Mouse (Mus musculus) lung, postnatal 10 days (tissue): Measurements from ENCODE around the gene Brd3os.

Experiments used
- DNase-seq: peaks from one replicate; pipeline ENCODE4 v3.0.0; 2021

The Brd3os gene

DNA sequence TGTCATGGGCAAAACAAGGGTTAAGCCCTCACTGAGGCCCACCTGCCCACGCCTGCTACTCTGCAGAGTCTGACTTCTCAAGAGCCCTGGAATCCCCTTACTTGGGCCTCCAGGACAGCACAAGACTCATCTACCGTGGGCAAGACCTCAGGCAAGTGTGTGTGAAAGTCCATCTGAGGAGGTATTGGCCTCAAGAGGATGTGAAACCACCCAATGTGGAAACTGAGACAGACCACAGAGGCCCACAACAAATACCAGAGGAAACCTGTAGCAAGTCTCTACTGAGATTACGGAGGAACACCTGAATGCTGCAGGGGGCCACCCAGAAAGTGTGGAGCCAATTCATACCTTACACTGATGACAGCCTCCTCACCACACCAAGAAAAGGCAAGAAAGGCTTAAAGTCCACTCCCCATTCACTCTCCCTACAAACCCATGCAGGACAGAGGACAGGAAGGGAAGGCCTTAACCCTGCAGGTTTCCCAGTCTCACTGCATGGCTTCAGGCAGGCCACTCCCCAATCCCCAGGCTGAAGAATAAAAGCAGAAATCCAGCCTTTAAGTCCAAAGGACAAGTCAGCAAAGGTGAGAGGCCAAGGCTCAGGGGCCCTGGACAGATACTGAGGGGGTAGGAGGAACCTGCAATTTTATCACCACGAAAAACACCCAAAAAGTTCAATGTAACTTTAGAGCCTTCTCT lies 27.3 kb downstream of the Brd3os start:
- no peak for DNase-seq

DNA sequence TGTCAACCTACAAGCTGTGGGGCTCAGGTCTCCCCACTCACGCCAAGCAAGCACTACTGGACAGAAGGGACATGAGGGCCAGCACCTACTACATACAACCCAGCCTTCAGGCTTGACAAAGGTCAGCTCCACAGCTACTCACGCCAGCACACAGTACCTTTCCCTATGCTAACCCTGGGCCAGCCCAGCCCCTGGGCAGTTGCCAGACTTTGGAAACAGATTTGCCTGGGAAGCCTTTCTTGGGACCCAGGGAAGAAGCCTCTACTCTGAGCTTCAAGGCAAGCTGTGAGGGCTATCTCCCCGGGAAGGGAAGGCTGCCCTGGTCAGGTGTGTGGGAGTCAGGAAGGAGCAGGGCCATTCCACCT lies 27.8 kb downstream of the Brd3os start:
- no peak for DNase-seq

DNA sequence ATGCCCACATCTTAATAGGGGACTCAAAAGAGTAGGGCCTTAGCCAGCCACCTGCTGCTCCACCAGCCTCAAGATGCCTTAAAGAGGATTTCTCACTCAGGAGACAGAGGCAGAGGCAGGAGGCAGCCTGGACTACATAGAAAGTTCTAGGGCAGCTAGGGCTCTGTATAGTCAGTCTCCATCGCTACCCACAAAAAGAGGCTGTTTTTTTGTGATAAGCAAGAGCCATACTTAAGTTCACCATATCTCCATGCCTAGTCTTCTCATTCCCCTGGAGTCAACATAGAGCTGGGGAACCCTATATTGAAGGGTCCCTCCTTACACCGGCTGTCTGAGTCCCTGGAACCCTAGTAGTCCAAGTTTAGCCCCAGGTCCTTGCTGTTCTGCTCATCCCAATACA lies 28.4 kb downstream of the Brd3os start:
- no peak for DNase-seq

DNA sequence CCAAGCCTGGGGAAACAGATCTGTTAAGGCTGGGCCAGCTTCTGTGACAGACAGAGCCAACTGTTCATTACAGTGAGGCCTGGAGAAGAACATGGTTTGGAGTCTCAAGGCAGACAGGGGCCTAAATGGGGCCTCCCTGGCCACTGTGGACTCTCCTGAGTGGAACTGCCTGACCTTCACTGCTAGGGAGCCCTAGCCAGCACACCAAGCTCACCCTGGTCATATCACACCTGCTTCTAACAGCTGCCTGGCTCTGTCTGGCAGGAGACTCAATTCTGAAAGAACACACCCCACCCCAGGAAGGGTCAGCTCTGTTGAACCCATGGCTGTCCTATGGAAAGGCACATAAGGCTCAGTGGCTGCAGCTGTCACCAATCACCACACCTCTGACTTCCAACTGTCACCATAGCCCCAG lies 29.1 kb downstream of the Brd3os start:
- no peak for DNase-seq

DNA sequence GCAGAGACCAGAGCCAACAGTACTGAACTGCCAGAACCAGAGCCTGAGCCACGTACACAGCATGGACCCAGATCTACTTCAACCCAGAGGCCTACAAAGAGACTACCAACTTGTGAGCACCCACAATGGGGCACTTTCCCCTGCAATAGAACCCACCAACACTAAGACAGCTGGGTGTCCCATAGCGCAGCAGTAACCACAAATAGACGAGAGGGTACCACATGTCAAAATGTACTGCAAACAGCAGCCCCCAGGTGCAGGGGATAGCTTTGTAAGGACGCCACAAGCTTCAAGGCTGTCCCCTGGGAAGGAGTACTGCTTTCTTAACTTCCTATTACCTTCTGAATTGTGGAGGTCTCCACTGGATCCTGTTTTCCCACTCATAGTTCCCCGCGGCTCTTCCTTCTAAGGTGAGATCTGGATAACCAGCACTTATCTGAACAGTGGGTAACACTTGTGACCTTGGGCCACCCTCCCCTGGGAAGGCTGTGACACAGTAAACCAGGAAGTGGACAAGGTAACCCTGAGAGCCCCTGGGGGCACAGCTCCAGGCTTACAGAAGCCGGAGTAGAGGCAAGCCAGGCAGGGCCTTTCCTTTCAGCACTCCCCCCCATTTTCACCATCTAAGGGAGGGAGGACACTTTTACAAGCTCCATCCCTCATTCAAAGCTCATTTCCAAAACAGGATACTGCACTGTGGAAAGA lies 31.1 kb downstream of the Brd3os start:
- no peak for DNase-seq

DNA sequence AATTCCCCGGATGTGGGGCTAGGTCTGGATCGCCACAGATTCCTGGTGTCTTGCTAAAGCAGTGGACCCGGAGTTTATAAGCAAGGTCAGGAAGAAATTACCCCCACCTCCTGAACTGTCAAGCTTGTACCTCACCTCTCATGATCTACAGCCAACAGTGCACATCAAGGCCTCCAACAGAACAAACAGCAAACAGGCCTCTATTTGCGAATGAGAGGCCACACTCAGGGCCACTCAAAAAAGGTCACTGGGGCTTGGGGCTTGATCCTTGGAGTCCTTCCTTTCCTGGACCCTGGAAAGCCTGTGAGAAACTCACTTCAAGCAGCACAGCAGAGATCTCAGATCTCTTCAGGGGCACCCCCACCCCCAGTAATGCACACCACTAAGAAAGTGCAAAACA lies 31.8 kb downstream of the Brd3os start:
- DNase-seq: no peak

DNA sequence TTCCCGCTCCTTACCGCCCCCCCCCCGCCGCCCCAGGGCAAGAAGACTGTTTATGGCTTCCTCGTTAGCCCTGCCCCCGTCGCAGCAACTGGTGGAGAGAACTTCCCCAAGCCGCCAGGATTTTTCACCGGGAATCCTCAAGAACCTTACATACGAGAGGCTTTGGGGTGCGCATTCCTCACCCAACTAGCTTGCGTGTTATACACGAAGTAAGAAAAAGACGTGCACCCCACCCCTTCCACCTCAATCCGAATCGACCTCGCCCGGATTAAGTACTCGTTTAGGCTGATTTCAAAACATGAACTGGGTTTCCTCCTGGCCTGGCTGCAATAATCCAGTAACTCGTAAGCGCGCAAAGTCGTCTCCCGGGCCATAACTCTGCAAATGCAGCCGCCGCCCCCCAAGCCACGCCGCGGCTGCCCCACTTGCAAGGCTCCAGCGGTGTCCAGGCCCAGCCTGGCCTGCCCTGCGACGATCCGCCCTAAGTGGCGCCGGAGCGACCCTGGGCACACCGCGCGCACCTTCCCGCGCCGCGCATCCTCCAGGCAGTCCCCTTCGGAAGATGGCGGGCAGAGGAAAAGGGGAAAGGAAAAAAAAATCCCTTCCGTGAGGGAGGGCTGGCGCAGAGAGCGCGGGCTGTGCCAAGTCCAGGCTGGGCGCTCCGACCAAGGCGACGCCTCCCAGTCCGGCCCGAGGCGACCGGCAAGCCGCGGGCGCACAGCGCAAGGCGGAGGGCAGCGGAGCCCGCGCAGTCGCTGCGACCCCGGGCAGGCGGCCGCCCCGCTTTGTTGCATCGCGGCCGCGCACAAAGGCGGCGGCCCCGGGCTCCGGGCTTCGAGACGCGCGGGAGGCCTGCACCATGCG lies 32.7 kb downstream of the Brd3os start:
- DNase-seq: peak; percentile 61

DNA sequence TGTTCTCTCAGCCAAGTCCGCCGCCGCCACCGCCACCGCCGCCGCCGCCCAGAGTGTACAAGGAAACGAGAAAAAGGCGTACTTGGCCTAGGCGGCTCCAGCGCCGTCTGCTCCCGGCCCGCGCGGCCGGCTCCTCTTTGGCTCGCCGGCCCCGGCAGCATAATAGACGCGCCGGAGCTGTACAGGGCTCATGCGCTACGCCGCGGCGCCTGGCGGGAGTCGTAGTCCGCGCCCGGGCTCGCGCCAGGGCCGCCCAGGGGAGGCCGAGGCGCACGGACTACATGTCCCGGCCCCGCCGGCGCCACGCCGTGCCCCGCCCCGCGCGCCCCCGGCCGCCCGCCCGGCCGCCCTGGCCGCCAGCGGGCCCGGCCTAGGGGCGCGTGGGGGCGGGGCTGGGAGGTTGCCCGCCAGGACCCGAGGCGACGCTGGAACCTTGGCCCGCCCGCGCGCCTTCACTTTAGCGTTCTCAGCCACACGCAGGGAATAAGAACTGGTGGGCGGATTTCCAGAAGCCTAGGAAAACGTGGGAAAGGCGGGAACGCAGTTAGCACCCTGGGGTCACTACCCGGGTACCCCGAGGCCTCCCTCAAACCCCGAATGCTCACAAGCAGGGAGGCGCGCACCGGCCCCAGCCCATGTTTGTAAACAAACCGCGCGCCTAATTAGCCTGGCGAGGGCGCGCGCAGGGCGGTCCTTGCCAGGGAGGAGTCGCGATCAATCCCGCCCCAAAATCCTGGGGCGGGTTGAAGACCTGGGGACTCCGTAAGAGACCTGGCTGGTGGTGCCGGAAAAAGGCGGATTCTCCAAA lies 33.6 kb downstream of the Brd3os start:
- DNase-seq: peak; percentile 94

DNA sequence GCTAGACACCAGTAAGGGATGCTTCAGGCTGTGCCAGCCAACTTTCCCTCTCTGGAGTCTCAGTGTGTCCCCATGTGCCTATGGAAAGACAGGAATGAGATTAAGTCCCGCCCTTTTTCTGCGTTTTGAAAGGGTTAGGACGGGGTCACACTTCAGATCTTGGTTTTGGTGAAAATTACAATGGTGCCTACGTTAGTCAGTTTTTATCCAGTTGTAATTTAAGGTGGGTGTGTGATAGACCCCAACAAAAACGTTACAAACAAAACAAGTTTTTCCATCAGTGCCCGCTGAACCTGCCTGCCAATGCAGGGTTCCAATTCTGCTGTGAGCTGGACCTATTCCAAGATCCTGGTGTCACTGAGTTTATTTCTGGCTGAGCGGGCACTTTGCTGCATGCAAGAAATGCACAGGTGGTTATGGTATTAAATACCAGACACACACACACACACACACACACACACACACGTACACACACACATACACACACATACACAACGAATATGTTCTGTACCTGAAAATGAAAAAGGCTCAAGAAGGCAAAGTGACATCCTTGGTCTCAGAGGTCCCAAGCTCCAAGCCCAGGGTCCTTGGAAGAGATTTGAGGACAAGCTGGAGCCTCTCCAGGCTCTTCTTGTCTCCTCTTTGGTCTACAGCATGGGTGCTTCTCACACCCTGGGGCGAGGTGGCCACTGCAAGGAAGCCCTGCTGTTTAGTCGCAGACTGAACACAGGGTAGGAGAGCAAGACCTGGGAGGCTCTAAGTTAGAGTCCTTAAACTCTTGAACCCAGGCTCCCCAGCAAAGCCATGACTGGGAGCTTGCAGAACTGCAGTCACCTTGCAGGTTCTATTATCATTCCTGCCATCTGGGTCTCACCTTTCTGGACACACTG lies 34.4 kb downstream of the Brd3os start:
- DNase-seq: peak; percentile 43

DNA sequence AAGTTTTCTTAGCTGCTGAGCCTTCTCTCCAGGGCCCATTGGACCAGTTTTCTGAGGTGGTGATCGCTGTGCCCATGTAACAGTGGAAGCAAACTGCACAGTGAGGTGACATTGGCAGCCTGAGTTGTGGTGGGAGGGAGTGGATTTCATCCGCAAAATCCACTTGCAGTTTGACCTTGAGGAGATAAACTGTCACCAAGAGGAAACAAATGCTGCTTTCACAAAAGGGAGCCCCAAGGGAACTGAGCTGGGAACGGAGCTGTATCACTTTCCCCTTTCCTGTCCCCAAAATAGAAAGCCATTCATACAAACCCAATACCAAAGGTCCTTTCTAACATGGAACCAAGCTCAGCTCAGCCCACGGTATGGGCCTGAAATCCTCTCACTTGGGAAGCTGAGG lies 37.7 kb downstream of the Brd3os start:
- no peak for DNase-seq

DNA sequence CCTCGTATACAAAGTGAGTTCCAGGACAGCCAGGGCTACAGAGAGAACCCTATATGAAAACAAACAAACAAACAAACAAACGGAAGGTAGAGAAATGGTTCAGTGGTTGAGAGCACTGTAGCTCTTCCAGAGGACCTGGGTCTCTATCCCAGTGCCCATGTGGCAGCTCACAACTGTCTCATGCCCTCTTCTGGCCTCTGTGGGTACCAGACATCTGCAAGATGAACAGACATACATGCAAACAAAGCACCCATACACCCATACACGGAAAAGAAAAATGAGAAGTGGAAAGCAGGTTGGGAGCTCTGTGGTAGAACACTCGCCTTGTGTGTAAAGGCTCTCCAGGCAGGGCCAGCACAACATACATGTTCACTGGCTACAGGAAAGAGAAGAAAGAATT lies 38.2 kb downstream of the Brd3os start:
- DNase-seq: no peak

DNA sequence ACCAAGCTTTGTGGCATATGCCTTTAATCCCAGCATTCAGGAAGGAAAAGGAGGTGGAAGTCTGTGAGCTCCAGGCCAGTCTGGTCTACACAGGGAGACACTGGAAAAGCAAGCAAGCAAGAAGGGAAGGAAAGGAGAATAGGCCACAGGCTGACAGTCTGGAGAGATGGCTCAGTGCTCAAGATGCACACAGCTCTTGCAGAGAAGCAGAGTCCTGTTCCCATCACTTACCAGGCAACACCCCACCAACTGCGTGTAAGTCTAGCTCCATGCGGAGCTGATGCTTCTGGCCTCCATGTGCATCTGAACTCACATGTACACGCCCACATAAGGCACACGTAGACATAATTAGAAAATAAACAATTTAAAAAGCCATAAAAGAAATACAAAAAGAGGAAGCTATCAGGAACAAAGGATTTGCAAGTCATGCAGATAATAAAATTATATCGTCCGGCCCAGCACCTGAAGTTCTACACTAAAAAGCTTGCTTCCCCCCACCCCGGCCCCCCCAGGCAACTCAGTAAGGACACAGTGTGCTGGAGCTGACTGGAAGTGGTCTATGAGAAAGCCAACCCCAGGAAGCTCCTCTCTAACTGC lies 40.2 kb downstream of the Brd3os start:
- DNase-seq: no peak

DNA sequence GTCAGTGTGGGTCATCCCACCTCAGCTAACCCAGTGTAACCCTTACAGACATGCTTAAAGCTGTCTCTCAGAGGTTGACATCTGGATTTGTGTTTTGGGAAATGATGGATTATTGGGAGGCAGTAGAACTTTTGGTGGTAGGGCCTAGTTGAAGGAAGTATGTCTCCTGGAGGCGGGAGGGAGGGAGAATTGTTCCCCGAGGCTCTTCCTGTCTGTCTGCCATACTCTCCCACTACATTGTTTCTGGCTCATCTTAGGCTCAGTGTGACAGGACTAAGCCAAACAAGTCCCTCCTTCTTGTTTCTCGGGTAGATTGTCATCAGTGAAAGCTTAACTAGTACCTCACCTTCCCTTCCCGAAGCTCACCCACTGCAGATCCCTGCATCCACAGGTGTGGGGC lies 44.6 kb downstream of the Brd3os start:
- DNase-seq: no peak

DNA sequence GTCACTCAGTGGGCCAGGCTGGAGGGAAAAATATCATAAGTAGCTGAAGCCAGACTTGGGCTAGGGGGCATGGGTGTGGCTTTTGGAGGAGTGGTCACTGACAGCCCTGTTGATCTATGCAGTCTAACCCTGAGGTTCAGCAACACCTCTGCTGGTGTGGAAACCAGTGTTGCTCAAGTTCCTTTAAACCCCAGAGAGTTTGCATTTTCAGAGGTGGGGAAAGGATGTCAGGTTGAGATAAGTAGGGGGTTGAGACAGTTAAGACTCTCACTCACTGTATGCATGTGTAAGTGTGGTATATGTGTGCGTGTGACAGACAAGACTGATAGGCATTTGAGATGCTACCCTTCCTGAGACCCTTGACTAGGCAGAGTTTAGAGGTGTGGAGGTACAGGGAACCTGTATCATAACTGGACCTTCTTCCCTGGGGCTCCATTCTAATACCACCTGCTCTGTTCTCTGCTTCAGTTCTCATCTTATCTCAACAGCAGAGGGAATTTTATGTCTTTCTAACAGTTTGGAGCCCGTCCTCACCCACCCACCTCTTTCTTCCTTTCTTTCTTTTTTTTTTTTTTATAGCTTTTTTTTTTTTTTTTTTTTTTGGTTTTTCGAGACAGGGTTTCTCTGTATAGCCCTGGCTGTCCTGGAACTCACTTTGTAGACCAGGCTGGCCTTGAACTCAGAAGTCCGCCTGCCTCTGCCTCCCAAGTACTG lies 45.4 kb downstream of the Brd3os start:
- no peak for DNase-seq

DNA sequence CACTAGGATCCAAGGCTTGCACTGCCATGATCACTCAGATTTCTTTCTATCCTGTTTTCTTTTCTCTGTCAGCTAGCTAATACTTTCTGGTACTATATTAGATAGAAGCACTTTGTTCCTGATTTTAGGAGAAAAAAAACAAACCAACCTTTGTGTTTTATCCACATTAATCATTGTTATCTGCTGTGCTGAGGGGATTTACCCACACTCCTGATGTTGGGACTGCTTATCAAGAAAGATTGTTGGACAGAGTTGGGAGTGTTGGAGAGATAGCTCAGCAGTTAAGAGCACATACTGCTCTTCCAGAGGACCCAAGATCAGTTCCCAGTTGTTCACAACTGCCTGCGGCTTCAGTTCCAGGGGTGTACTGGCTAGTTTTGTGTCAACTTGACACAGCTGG lies 46.2 kb downstream of the Brd3os start:
- DNase-seq: no peak

DNA sequence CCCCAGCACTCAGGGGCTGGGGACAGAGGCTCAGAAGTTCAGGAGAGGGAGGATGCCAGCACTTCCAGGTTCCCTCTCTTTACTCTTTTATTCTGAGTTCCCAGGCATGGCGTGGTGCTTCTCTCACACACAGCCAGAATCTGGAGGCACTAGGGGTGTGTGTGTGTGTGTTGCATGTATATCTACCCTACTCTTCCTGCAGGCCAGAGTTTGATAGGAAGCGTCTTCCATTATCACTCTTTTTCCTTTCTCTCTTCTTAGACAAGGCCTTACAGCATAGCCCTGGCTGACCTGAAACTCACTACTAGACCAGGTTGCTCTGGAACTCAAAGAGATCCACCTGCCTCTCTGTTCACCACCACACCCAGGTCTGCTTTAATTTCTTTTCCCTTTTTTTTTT lies 48.8 kb downstream of the Brd3os start:
- DNase-seq: no peak
